Mouse (Mus musculus) CH12.LX (cell line): ENCODE results near the gene Naaladl1.
A peak's percentile ranks its signal among the peaks of the same experiment; 100 is the strongest.

ENCODE experiments used
- CTCF ChIP-seq, 2 experiments: IDR thresholded peaks in 1 of 2; conservative IDR thresholded peaks in 1 of 2; 2 replicates each; pipeline ENCODE4 v1.5.1; 2011 to 2012; ENCODE audit warnings: low read depth in 2 of 2, low read length in 2 of 2, improper control_type of control experiment in 1 of 2, inconsistent platforms in 1 of 2, mild to moderate bottlenecking in 1 of 2, moderate library complexity in 1 of 2
- E2F4 ChIP-seq: IDR thresholded peaks from 2 replicates; pipeline ENCODE4 v1.6.1; 2011; ENCODE audit warnings: low read depth, low read length, improper control_type of control experiment; ENCODE audit not compliant: insufficient replicate concordance
- EP300 ChIP-seq: IDR thresholded peaks from 2 replicates; pipeline ENCODE4 v1.6.1; 2011; ENCODE audit warnings: low read length, improper control_type of control experiment
- TCF12 ChIP-seq: IDR thresholded peaks from 2 replicates; pipeline ENCODE4 v1.6.1; 2014; ENCODE audit warnings: low read depth, mild to moderate bottlenecking, inconsistent platforms, low read length, improper control_type of control experiment
- ZNF384 ChIP-seq: IDR thresholded peaks from 2 replicates; pipeline ENCODE4 v1.6.1; 2012; ENCODE audit warnings: low read depth, low read length, improper control_type of control experiment, inconsistent platforms

GRCm38 (mm10) chr19:6140678-6141393 lies 35.3 kb downstream of the Naaladl1 start, which contains the start of gene Batf2:
- TF ChIP-seq E2F4: peak; percentile 30; the same call in 1 of the 2 replicates
- TF ChIP-seq EP300: no peak
- TF ChIP-seq CTCF (conservative IDR thresholded peaks at IDR 0.05 in 1 of 2, IDR thresholded peaks at IDR 0.05 in 1 of 2; ENCODE audit: low read depth in 2 of 2, low read length in 2 of 2): peak in 1 of 2 experiments; percentile 84; a peak in 2 of 4 replicates
- TF ChIP-seq TCF12: no peak; the same call in none of the 2 replicates
- no peak for TF ChIP-seq ZNF384
